Mouse (Mus musculus): ENCODE measurements at regions not wholly inside any gene's neighbourhood (a gene's known extent, or its start where the extent isn't known, plus 50 kb on each side); places are given as distances from the start of the nearest gene placed in this dataset.

DNA sequence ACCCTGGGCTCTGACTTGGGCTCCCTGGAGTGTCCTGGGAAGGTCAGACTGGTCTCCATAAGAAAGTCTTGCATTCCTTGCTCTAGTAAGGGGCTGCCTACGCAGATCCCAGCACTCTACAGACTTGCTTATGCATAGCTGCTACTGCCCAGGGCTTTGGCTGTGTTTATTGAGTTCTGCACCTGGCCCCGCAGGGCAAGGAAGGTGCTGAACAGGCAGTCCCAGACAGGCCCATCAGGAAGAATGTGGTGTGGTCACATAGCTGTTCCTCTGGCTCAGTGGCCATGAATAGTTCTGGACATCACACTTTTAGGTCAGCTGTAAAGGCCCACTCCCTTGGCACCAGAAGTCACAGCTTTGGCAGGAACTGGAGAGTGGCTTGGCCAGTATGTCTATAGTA, 70.6 kb downstream of the Cryaa start:
- no peak overlapping the region for H3K4me2 ChIP-seq (ENCODE audit: low read length)
- no peak overlapping the region for H3K27ac ChIP-seq (replicated peaks; ENCODE audit: low read depth, low read length)
- no peaks in the 10 kb centered on the region for H3K9me3 ChIP-seq (ENCODE audit: control insufficient read depth, low read length)
- H3K4me3 ChIP-seq (replicated peaks; ENCODE audit: low read depth, low read length) = no peak overlapping the region
- ATAC-seq (ENCODE audit: low FRiP score, low TSS enrichment) (no peak), DNase-seq (no peak)
- H3K4me1 ChIP-seq (ENCODE audit: control insufficient read depth, insufficient read depth, low read length) = no peaks in the 10 kb centered on the region; the same call in 1 of the 2 replicates
- H3K27me3 ChIP-seq (ENCODE audit: control insufficient read depth, insufficient read depth, low read length) = no peaks in the 10 kb centered on the region
- no peaks in the 10 kb centered on the region for H3K36me3 ChIP-seq (ENCODE audit: control insufficient read depth, insufficient read depth, low read length)
- H3K9ac ChIP-seq (replicated peaks; ENCODE audit: low read length) = no peak overlapping the region
- WGBS = 88% methylated on average over 2 of the region's 2 CpGs

DNA sequence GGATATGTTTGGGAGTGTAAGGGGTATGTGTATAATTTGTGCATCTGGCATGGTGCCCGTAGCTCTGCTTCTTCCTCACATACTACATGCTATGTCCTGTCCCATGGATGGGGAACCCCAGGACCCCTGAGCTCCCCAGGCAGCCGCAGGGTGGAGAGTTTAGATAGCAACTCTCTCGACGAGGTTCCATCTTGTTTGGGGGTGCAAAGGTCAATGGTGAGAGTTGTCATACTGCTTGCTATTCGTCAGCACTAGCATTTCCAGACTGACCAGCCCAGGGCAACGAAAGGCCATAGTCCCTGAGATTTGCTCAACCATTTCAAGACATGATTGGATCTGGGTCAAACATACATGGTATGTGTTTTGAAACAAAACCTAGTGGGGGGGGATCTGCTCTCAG, 71.4 kb downstream of the Cryaa start:
- DNase-seq (no peak), ATAC-seq (ENCODE audit: low FRiP score, low TSS enrichment) (no peak)
- no peak overlapping the region for H3K4me3 ChIP-seq (replicated peaks; ENCODE audit: low read depth, low read length)
- 81% methylated on average over 6 of the region's 6 CpGs for WGBS
- H3K9ac ChIP-seq (replicated peaks; ENCODE audit: low read length) = no peak overlapping the region
- H3K27ac ChIP-seq (replicated peaks; ENCODE audit: low read depth, low read length) = no peak overlapping the region
- no peaks in the 10 kb centered on the region for H3K27me3 ChIP-seq (ENCODE audit: control insufficient read depth, insufficient read depth, low read length)
- H3K9me3 ChIP-seq (ENCODE audit: control insufficient read depth, low read length) = no peaks in the 10 kb centered on the region
- H3K4me1 ChIP-seq (ENCODE audit: control insufficient read depth, insufficient read depth, low read length) = no peaks in the 10 kb centered on the region; the same call in 1 of the 2 replicates
- no peaks in the 10 kb centered on the region for H3K36me3 ChIP-seq (ENCODE audit: control insufficient read depth, insufficient read depth, low read length)
- H3K4me2 ChIP-seq (ENCODE audit: low read length) = no peak overlapping the region

DNA sequence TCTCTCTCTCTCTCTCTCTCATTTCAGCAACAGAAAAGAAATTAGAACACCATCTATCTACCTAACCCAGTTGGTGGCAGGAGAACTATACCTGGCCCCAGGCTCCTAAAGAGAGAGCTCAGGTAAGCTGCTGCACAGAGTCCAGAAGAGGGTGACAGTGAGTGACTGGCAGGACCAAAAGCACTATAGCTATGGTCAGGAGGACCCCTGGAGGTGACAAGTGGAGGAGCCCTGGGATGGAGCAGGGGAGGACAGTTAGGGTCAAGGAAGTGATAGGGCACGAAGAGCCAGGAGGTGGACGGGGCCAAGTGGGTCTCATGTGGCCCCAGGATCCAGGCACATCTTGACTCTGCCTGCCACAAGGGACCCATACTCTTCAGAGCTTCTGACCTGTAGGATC, 73.7 kb downstream of the Cryaa start:
- no peaks in the 10 kb centered on the region for H3K36me3 ChIP-seq (ENCODE audit: control insufficient read depth, insufficient read depth, low read length)
- DNase-seq = no peak
- H3K9me3 ChIP-seq (ENCODE audit: control insufficient read depth, low read length) = peaks cover 7% of the 10 kb centered on the region; the same call in 1 of the 2 replicates
- H3K4me2 ChIP-seq (ENCODE audit: low read length) = no peak overlapping the region
- ATAC-seq (ENCODE audit: low FRiP score, low TSS enrichment) = no peak
- no peak overlapping the region for H3K4me3 ChIP-seq (replicated peaks; ENCODE audit: low read depth, low read length)
- WGBS = 91% methylated on average over 2 of the region's 2 CpGs
- H3K4me1 ChIP-seq (ENCODE audit: control insufficient read depth, insufficient read depth, low read length) = no peaks in the 10 kb centered on the region; the same call in 1 of the 2 replicates
- no peak overlapping the region for H3K27ac ChIP-seq (replicated peaks; ENCODE audit: low read depth, low read length)
- no peaks in the 10 kb centered on the region for H3K27me3 ChIP-seq (ENCODE audit: control insufficient read depth, insufficient read depth, low read length)
- H3K9ac ChIP-seq (replicated peaks; ENCODE audit: low read length) = no peak overlapping the region

DNA sequence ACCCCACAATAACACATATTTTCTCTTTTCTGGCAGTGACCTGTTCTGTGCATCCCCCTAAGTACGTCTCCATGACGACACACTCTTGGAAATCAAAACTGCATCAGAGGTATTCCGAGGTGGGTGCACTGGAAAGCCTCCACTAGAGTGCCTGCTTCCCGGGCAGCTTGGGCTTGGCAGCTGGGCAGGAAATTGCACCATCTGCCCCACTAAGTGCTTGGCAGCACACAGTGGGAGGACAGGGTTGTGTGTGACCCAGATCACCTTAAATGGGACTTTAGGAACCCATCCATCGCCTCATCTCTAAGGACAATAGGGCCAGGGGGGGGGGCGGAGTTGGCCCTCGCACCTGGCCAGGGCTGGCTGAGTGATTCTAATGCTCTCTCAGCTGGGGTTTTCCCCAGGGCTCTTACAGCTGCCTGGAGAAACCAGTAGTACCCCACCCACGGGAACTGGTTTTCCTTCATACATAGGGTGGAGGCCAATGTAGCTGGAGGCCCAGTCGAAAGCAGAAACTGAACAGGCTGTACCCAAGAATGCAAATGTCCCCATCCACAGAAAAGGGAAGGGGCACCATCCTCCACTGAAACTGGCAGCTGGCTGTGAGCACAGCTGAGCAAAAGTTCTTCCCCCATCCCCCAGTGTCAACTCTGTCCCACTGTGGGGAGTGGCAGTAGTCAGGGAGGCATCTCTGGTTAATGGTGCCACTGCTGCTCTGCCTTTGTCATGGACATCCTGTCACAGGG, 75.7 kb downstream of the Cryaa start:
- H3K36me3 ChIP-seq (ENCODE audit: control insufficient read depth, insufficient read depth, low read length) = no peaks in the 10 kb centered on the region
- WGBS = 65% methylated on average over 9 of the region's 9 CpGs
- no peak overlapping the region for H3K4me3 ChIP-seq (replicated peaks; ENCODE audit: low read depth, low read length)
- H3K4me1 ChIP-seq (ENCODE audit: control insufficient read depth, insufficient read depth, low read length) = no peaks in the 10 kb centered on the region
- no peak for ATAC-seq (ENCODE audit: low FRiP score, low TSS enrichment)
- H3K9ac ChIP-seq (replicated peaks; ENCODE audit: low read length) = no peak overlapping the region
- no peaks in the 10 kb centered on the region for H3K27me3 ChIP-seq (ENCODE audit: control insufficient read depth, insufficient read depth, low read length)
- H3K9me3 ChIP-seq (ENCODE audit: control insufficient read depth, low read length) = peaks cover 7% of the 10 kb centered on the region; the same call in 1 of the 2 replicates
- DNase-seq = no peak
- no peak overlapping the region for H3K4me2 ChIP-seq (ENCODE audit: low read length)
- H3K27ac ChIP-seq (replicated peaks; ENCODE audit: low read depth, low read length) = no peak overlapping the region

GRCm38 (mm10) chr17:31753859-31754229, 76.2 kb downstream of the Cryaa start:
- ATAC-seq (ENCODE audit: low FRiP score, low TSS enrichment) (no peak), DNase-seq (no peak)
- Histone ChIP-seq H3K9ac (replicated peaks; ENCODE audit: low read length) (no peak overlapping the region), H3K4me2 (ENCODE audit: low read length) (no peak overlapping the region), H3K9me3 (ENCODE audit: control insufficient read depth, low read length) (peaks cover 7% of the 10 kb centered on the region; the same call in 1 of the 2 replicates), H3K4me3 (replicated peaks; ENCODE audit: low read depth, low read length) (no peak overlapping the region), H3K27ac (replicated peaks; ENCODE audit: low read depth, low read length) (no peak overlapping the region), H3K27me3 (ENCODE audit: control insufficient read depth, insufficient read depth, low read length) (no peaks in the 10 kb centered on the region), H3K4me1 (ENCODE audit: control insufficient read depth, insufficient read depth, low read length) (no peaks in the 10 kb centered on the region), H3K36me3 (ENCODE audit: control insufficient read depth, insufficient read depth, low read length) (no peaks in the 10 kb centered on the region)
- 60% methylated on average over 4 of the region's 4 CpGs for WGBS

- no peaks in the 10 kb centered on the region for H3K4me1 ChIP-seq (ENCODE audit: control insufficient read depth, insufficient read depth, low read length)
- no peak overlapping the region for H3K4me3 ChIP-seq (replicated peaks; ENCODE audit: low read depth, low read length)
- no peak overlapping the region for H3K9ac ChIP-seq (replicated peaks; ENCODE audit: low read length)
- no peaks in the 10 kb centered on the region for H3K27me3 ChIP-seq (ENCODE audit: control insufficient read depth, insufficient read depth, low read length)
- DNase-seq (no peak), ATAC-seq (ENCODE audit: low FRiP score, low TSS enrichment) (no peak)
- no peak overlapping the region for H3K27ac ChIP-seq (replicated peaks; ENCODE audit: low read depth, low read length)
- H3K4me2 ChIP-seq (ENCODE audit: low read length) = no peak overlapping the region
- H3K9me3 ChIP-seq (ENCODE audit: control insufficient read depth, low read length) = peaks cover 6% of the 10 kb centered on the region; the same call in 1 of the 2 replicates
- 98% methylated on average over 2 of the region's 2 CpGs for WGBS
- no peaks in the 10 kb centered on the region for H3K36me3 ChIP-seq (ENCODE audit: control insufficient read depth, insufficient read depth, low read length)
Observed at GRCm38 (mm10) chr17:31760465-31760864, 82.9 kb downstream of the Cryaa start.

DNA sequence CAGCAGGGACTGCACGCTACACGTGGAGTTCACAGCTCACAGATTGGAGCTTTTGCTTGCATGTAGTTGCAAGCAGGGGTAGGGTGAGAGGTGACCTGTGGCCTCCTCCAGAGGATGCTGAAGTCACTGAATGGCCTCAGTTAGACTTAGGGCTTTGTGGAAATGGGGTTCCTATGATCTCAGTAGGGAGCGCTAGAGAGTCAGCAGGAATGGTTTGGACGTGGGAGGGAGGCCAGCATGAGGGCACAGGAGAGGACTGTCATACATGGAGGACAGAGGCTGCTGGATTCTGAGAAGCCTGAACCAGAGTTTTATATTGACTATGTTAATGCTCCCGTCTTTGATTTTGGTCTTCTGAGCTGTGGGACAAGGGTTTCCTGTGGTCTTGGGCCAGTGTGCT, 85.5 kb downstream of the Cryaa start:
- 49% methylated on average over 5 of the region's 5 CpGs for WGBS
- Histone ChIP-seq H3K27ac (replicated peaks; ENCODE audit: low read depth, low read length) (no peak overlapping the region), H3K4me1 (ENCODE audit: control insufficient read depth, insufficient read depth, low read length) (peaks cover 15% of the 10 kb centered on the region; the same call in 1 of the 2 replicates), H3K27me3 (ENCODE audit: control insufficient read depth, insufficient read depth, low read length) (no peaks in the 10 kb centered on the region), H3K36me3 (ENCODE audit: control insufficient read depth, insufficient read depth, low read length) (no peaks in the 10 kb centered on the region), H3K4me3 (replicated peaks; ENCODE audit: low read depth, low read length) (no peak overlapping the region), H3K9ac (replicated peaks; ENCODE audit: low read length) (no peak overlapping the region), H3K4me2 (ENCODE audit: low read length) (no peak overlapping the region), H3K9me3 (ENCODE audit: control insufficient read depth, low read length) (no peaks in the 10 kb centered on the region)
- DNase-seq = no peak
- no peak for ATAC-seq (ENCODE audit: low FRiP score, low TSS enrichment)

DNA sequence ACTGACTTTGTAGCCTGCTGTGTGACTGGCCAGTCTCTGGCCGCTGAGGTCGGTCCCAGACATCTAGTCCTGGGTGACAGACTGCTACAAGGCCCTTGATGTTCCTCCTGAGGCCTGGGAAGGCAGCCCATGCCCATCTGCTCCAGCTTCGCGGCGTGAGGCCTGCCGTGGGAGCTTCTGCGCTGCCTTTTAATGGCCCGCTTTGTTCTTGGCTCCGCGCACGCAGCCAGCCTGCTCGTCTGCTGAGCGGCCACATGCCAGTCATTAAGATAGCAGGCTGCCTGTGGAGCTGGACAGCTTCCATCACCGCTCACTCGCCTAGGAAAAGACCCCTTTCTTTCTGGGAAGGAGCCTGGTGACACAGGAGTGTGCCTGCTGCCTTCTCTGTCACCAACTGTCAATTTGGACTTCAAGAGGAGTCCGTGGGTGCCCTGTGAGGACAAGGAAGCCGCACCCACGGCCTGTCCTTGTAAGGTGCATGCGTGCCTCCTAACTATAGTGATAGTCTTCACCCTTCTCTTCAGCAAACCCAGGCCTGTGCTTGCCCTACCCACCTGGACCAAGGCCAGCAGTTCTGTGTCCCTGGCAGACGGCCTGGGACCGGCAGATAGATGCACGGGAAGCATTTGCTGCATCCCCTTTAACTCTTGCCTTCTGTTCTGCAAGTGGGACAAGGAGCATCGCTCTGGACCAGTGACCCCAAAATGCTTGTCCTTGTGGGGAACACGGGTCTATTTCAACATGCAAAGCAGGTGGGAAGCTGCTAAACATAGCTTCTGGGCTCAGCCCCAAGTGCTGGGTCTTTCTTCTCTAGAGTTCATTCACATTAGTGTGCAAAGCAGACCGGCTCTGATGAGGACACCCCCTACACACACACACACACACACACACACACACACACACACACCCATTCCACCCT, 88.6 kb downstream of the Sik1 start:
- Histone ChIP-seq H3K9ac (replicated peaks; ENCODE audit: low read length) (peak overlapping the region; percentile 27; the same call in 1 of the 2 replicates), H3K36me3 (ENCODE audit: control insufficient read depth, insufficient read depth, low read length) (no peaks in the 10 kb centered on the region), H3K4me3 (replicated peaks; ENCODE audit: low read depth, low read length) (no peak overlapping the region), H3K9me3 (ENCODE audit: control insufficient read depth, low read length) (peaks cover 8% of the 10 kb centered on the region), H3K27me3 (ENCODE audit: control insufficient read depth, insufficient read depth, low read length) (no peaks in the 10 kb centered on the region), H3K4me2 (ENCODE audit: low read length) (0 out of 2 replicates have a peak overlapping the region, but pooled peaks have one; percentile 22), H3K27ac (replicated peaks; ENCODE audit: low read depth, low read length) (peak overlapping the region; percentile 91), H3K4me1 (ENCODE audit: control insufficient read depth, insufficient read depth, low read length) (peaks cover 16% of the 10 kb centered on the region; the same call in 1 of the 2 replicates)
- peak; percentile 86 for ATAC-seq (ENCODE audit: low FRiP score, low TSS enrichment)
- peak; percentile 88 for DNase-seq
- WGBS = 22% methylated on average over 25 of the region's 25 CpGs

All from midbrain, embryonic 14.5 days (tissue).